Mouse (Mus musculus) heart, embryonic 15.5 days (tissue): ENCODE data around the gene Flvcr1. TPM values are rescaled to one million over a fixed set of nuclear protein-coding genes. Genes with fewer than 3 reads are reported as not detected.
"Not testable (repeated sequence)": the region's sequence is repeated elsewhere in the genome, so short reads cannot be mapped to it uniquely, and the experiment has no call there.

Experiments
- ATAC-seq: fragments of 200-750 bp; cut with Nextera tagmentation; replicated peaks from 2 replicates; pipeline ENCODE4 v1.8.0; 2017; ENCODE audit warnings: low read depth, moderate TSS enrichment; ENCODE audit not compliant: insufficient number of reproducible peaks, insufficient read depth, low FRiP score
- H3K27ac ChIP-seq: fragments of 300-500 bp; sonication (generic); 2 replicates; pipeline ENCODE4 v1.5.1; 2015; ENCODE audit warnings: mild to moderate bottlenecking, inconsistent platforms
- H3K27me3 ChIP-seq: fragments of 300-500 bp; sonication (generic); 2 replicates; pipeline ENCODE4 v1.6.1; 2015; ENCODE audit warnings: inconsistent platforms
- H3K36me3 ChIP-seq: fragments of 300-500 bp; sonication (generic); 2 replicates; pipeline ENCODE4 v1.6.1; 2015; ENCODE audit warnings: mild to moderate bottlenecking, inconsistent platforms
- H3K4me1 ChIP-seq: fragments of 300-500 bp; sonication (generic); replicated peaks from 2 replicates; pipeline ENCODE4 v1.6.1; 2015; ENCODE audit warnings: inconsistent platforms
- H3K4me2 ChIP-seq: fragments of 300-500 bp; sonication (generic); 2 replicates; pipeline ENCODE4 v1.6.1; 2015; ENCODE audit warnings: inconsistent platforms, mild to moderate bottlenecking, moderate library complexity
- H3K4me3 ChIP-seq: fragments of 300-500 bp; sonication (generic); 2 replicates; pipeline ENCODE4 v1.5.1; 2015; ENCODE audit warnings: mild to moderate bottlenecking, inconsistent platforms
- H3K9ac ChIP-seq: fragments of 300-500 bp; sonication (generic); 2 replicates; pipeline ENCODE4 v1.6.1; 2015; ENCODE audit warnings: mild to moderate bottlenecking, inconsistent platforms
- H3K9me3 ChIP-seq: fragments of 300-500 bp; sonication (generic); replicated peaks from 2 replicates; pipeline ENCODE4 v1.6.1; 2016; ENCODE audit warnings: inconsistent platforms
- WGBS: fragments of 180-500 bp; shearing (Covaris S2); methylation state at CpG from one replicate; pipeline ENCODE4 v1.1.7; 2015; ENCODE audit warnings: mixed read lengths; 5-methylcytosine and 5-hydroxymethylcytosine counted together
- polyA plus RNA-seq: library from polyadenylated mRNA; unstranded; fragments of >200 nt; fragmentation: Nextera tagmentation; extraction: Ambion mirVana; gene quantifications from 2 replicates; pipeline ENCODE4 v1.2.1, GENCODE M21; 2015

Gene Flvcr1
- polyA plus RNA-seq, 1 experiment from 2014 or later = 2.6 TPM

DNA sequence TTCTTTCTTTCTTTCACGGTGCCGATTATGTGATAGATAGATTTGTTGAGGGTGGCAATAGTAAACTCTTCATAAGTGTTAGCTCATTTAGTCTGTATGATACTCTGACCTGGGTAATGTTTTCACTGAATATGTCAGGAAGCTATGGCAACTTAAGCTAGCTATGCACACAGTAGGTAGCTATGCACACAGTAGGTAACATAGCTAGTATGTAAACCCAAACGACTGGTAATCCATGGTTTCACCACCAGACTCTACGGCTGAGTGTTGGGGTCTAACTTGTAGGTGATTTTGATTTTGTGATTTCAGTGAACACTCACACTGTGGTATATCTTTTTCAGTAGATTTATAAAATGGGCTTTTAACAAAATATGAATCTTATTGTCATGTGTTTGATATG lies 12.0 kb upstream of the Flvcr1 start:
- ATAC-seq = no peak
- no peaks in the 10 kb centered on the region for H3K9me3 ChIP-seq
- H3K4me1 ChIP-seq = no peaks in the 10 kb centered on the region
- no peak overlapping the region for H3K9ac ChIP-seq
- no peak overlapping the region for H3K4me3 ChIP-seq
- H3K36me3 ChIP-seq = no peaks in the 10 kb centered on the region
- no peaks in the 10 kb centered on the region for H3K27me3 ChIP-seq
- no peak overlapping the region for H3K4me2 ChIP-seq
- no peak overlapping the region for H3K27ac ChIP-seq
- 86% methylated on average over 4 of the region's 4 CpGs for WGBS

- ATAC-seq = no peak
- H3K4me3 ChIP-seq = no peak within 1 kb of the TSS
- no peaks in the 10 kb centered on the region for H3K4me1 ChIP-seq
- H3K27me3 ChIP-seq = no peaks in the 10 kb centered on the region
- WGBS = 65% methylated on average over 6 of the region's 6 CpGs
- H3K9ac ChIP-seq = no peak within 1 kb of the TSS
- no peak within 1 kb of the TSS for H3K4me2 ChIP-seq
- no peaks in the 10 kb centered on the region for H3K9me3 ChIP-seq
- no peak within 1 kb of the TSS for H3K27ac ChIP-seq
- no peaks in the 10 kb centered on the region for H3K36me3 ChIP-seq
Observed at GRCm38 (mm10) chr1:191036554-191037334, 10.8 kb upstream of the Flvcr1 start, which contains the start of gene Spata45. Spata45 (plus strand) TSS chr1:191036639.

GRCm38 (mm10) chr1:191035649-191036048 lies 9.7 kb upstream of the Flvcr1 start:
- WGBS = 41% methylated on average over 4 of the region's 4 CpGs

GRCm38 (mm10) chr1:191030922-191031425 lies 5.0 kb upstream of the Flvcr1 start:
- ATAC-seq = not testable (repeated sequence)

More at GRCm38 (mm10) chr1:191035649-191036048, 9.7 kb upstream of the Flvcr1 start:
- no peak for ATAC-seq
- Histone ChIP-seq H3K27me3 (no peaks in the 10 kb centered on the region), H3K9me3 (no peaks in the 10 kb centered on the region), H3K4me3 (no peak overlapping the region), H3K9ac (no peak overlapping the region), H3K4me1 (no peaks in the 10 kb centered on the region), H3K36me3 (no peaks in the 10 kb centered on the region), H3K27ac (no peak overlapping the region), H3K4me2 (no peak overlapping the region)

GRCm38 (mm10) chr1:191030182-191030581 lies 4.2 kb upstream of the Flvcr1 start:
- no peaks in the 10 kb centered on the region for H3K9me3 ChIP-seq
- H3K27me3 ChIP-seq = no peaks in the 10 kb centered on the region
- peaks cover 13% of the 10 kb centered on the region for H3K4me1 ChIP-seq
- no peak overlapping the region for H3K4me2 ChIP-seq
- H3K36me3 ChIP-seq = no peaks in the 10 kb centered on the region
- no peak overlapping the region for H3K27ac ChIP-seq
- no peak for ATAC-seq
- 65% methylated on average over 10 of the region's 10 CpGs for WGBS
- H3K9ac ChIP-seq = no peak overlapping the region
- no peak overlapping the region for H3K4me3 ChIP-seq

More at GRCm38 (mm10) chr1:191030922-191031425, 5.0 kb upstream of the Flvcr1 start:
- H3K27me3 ChIP-seq, H3K4me3 ChIP-seq, H3K36me3 ChIP-seq, H3K9me3 ChIP-seq, H3K4me2 ChIP-seq, H3K27ac ChIP-seq, H3K4me1 ChIP-seq, H3K9ac ChIP-seq: not testable (repeated sequence)
- WGBS = 55% methylated on average over 6 of the region's 6 CpGs

DNA sequence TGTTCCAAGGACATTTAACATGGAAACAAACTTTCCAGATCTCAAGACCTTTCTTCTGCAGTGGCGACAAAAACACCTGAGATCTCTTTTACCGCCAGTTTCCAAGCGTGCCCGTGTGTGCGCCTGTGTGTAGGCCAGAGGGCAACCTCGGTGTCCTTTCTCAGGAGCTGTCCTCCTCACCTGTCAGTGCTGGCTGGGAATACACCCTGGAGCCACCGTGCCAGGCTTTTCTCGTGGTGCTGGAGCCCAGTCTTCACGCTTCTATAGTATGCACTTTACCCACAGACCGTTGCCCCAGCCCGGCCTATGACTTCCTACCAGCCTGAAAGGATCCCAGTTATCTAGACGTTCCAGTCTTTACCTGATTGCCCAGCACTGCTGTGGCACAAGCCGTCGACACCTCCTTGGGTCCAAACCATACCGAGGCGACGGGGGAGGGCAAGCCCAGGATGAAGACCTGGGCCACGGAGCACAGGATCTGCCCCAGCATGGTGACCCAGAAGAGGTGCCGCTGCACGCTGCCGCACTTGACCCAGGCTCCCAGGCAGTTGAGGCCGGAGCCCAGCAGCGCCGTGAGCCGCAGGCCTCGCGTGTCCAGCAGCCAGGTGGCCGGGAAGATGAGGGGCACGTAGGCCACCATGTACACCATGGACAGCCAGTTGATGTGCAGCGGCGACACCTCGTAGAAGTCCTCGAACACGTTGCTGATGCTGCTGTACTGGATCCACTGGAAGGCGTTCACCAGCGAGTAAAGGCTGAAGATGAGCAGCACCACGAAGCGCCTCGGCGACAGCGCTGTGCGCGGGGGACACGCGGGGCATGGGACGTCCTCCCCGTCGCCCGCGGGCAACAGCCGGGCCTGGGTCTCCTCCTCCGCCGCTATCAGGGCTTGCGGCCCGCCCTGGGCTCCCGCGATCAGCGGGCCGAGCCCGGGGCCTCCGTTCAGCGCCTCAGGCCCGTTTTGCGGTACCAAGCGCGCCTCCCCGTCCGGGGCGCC lies 644 bp downstream of the Flvcr1 start:
- Histone ChIP-seq H3K27me3 (no peaks in the 10 kb centered on the region), H3K9ac (peak overlapping the region; percentile 94), H3K4me2 (peak overlapping the region; percentile 96), H3K9me3 (no peaks in the 10 kb centered on the region), H3K27ac (peak overlapping the region; percentile 91), H3K4me1 (peaks cover 21% of the 10 kb centered on the region), H3K36me3 (peaks cover 7% of the 10 kb centered on the region), H3K4me3 (peak overlapping the region; percentile 95)
- ATAC-seq = peak; percentile 14; the same call in 1 of the 2 replicates
- 3% methylated on average over 68 of the region's 69 CpGs for WGBS

- H3K27me3 ChIP-seq, H3K9me3 ChIP-seq, ATAC-seq, H3K27ac ChIP-seq, H3K4me3 ChIP-seq, H3K9ac ChIP-seq, H3K4me2 ChIP-seq: not testable (repeated sequence)
- peaks cover 13% of the 10 kb centered on the region for H3K36me3 ChIP-seq
- H3K4me1 ChIP-seq = peaks cover 21% of the 10 kb centered on the region
- 95% methylated on average over 6 of the region's 6 CpGs for WGBS
Observed at GRCm38 (mm10) chr1:191023806-191024205, 2.2 kb downstream of the Flvcr1 start.

GRCm38 (mm10) chr1:191023140-191023539 lies 2.8 kb downstream of the Flvcr1 start:
- Histone ChIP-seq H3K27ac (no peak overlapping the region), H3K4me2 (no peak overlapping the region), H3K9ac (no peak overlapping the region), H3K9me3 (no peaks in the 10 kb centered on the region), H3K4me1 (peaks cover 21% of the 10 kb centered on the region), H3K36me3 (peaks cover 14% of the 10 kb centered on the region), H3K4me3 (no peak overlapping the region), H3K27me3 (no peaks in the 10 kb centered on the region)
- ATAC-seq = no peak
- WGBS = 74% methylated on average over 2 of the region's 2 CpGs

DNA sequence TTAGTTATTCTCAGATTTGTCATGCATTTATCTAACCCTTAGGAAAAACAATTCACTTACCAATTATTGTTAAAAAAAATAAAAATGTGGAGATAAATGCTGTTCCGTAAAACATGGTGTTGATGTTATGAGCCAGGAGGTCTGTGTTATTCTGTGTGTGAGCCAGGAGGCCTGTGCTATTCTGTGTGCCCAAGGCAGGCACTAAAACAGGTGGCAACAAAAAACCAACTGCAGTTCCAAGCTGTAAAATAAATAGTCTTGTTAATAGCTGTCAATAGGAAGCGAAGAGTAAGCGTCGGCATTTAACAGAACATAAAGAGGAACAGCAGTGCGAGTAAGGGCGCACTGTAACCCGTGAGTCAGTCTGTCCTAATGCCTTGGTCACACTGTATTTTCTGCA lies 4.9 kb downstream of the Flvcr1 start:
- H3K9ac ChIP-seq = no peak overlapping the region
- ATAC-seq = no peak
- H3K27me3 ChIP-seq = no peaks in the 10 kb centered on the region
- no peak overlapping the region for H3K27ac ChIP-seq
- H3K4me2 ChIP-seq = no peak overlapping the region
- peaks cover 14% of the 10 kb centered on the region for H3K36me3 ChIP-seq
- H3K9me3 ChIP-seq = no peaks in the 10 kb centered on the region
- no peak overlapping the region for H3K4me3 ChIP-seq
- peaks cover 12% of the 10 kb centered on the region for H3K4me1 ChIP-seq
- 92% methylated on average over 7 of the region's 7 CpGs for WGBS

GRCm38 (mm10) chr1:191020217-191020924 lies 5.6 kb downstream of the Flvcr1 start:
- no peak overlapping the region for H3K4me3 ChIP-seq
- no peak overlapping the region for H3K27ac ChIP-seq
- 79% methylated on average over 3 of the region's 3 CpGs for WGBS
- no peak overlapping the region for H3K4me2 ChIP-seq
- H3K9ac ChIP-seq = no peak overlapping the region
- no peaks in the 10 kb centered on the region for H3K27me3 ChIP-seq
- peaks cover 9% of the 10 kb centered on the region for H3K4me1 ChIP-seq
- peaks cover 14% of the 10 kb centered on the region for H3K36me3 ChIP-seq
- no peak for ATAC-seq
- H3K9me3 ChIP-seq = no peaks in the 10 kb centered on the region
